Comparison of ENCODE assay signal across 8 mouse cellular contexts in the genomic region with DNA sequence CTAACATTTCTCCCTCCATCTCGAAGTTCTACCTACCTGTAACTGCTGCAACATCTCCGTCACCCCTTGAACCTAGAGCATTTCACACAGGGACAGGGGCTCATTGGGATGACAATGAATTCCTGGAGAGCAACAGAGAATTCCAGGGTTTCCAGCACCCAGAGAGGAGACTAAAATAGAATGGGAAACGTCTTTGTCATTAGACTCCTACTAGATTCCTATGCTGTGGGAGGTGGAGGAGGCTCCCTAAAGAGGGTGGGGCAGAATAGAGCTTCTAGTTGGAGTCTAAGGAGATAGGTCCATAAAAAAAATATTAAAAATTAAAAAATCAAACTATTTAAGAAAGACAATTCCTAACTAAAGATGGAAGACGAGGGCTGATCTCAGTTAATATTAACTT. TPM values are rescaled to one million over a fixed set of nuclear protein-coding genes. Genes with fewer than 3 reads are reported as not detected.
DNase-seq lines count a peak whose midpoint lies in the region; ATAC-seq and TF ChIP-seq lines count a peak whose summit lies in the region.
"Had no signal": no experiment of that assay in that cellular context is flagged by ENCODE, and none has a peak within 500 bp of the region (broad histone marks: within the 10 kb centered on the region; RNA-seq: fewer than 3 reads in every experiment).

No protein-coding gene starts in this region.

- no peaks in the 10 kb centered on the region for H3K9me3 ChIP-seq in forebrain, embryonic 11.5 days (ENCODE audit: control insufficient read depth, low read length)
- H3K9me3 ChIP-seq in intestine, embryonic 14.5 days (ENCODE audit: control insufficient read depth, low read length), result no peaks in the 10 kb centered on the region

- H3K4me3 ChIP-seq in forebrain, embryonic 11.5 days (ENCODE audit: low read depth, low read length), result peak overlapping the region; percentile 53
- H3K4me3 ChIP-seq in intestine, embryonic 14.5 days (ENCODE audit: low read depth, low read length), result peak overlapping the region; percentile 48
- peak overlapping the region; percentile 92 for H3K4me3 ChIP-seq in olfactory bulb, adult 2 months (ENCODE audit: insufficient read depth, low read depth, low read length)

- ATAC-seq in forebrain, embryonic 11.5 days (replicated peaks; ENCODE audit: low FRiP score), result peak; percentile 8; the same call in 1 of the 2 replicates
- no peak for ATAC-seq in intestine, embryonic 14.5 days (replicated peaks; ENCODE audit: low FRiP score, low TSS enrichment, low read depth)

- peaks cover 6% of the 10 kb centered on the region; the same call in 1 of the 2 replicates for H3K4me1 ChIP-seq in forebrain, embryonic 11.5 days (replicated peaks; ENCODE audit: control insufficient read depth, insufficient read depth, low read length)
- H3K4me1 ChIP-seq in intestine, embryonic 14.5 days (replicated peaks; ENCODE audit: control insufficient read depth, insufficient read depth, low read length), result 0 out of 2 replicates have a peak, but pooled peaks cover 3% of the 10 kb centered on the region
- no peaks in the 10 kb centered on the region for H3K4me1 ChIP-seq in olfactory bulb, adult 2 months (ENCODE audit: control insufficient read depth, insufficient read depth, low read length)

- no peak for TF ChIP-seq POLR2A in olfactory bulb, adult 2 months (IDR thresholded peaks at IDR 0.05; ENCODE audit: insufficient read depth, low read depth, low read length)

- no peak overlapping the region for H3K27ac ChIP-seq in forebrain, embryonic 11.5 days (ENCODE audit: low read depth, low read length)
- H3K27ac ChIP-seq in intestine, embryonic 14.5 days (ENCODE audit: low read depth), result no peak overlapping the region
- peak overlapping the region; percentile 98 for H3K27ac ChIP-seq in olfactory bulb, adult 2 months (ENCODE audit: insufficient read depth, low read depth, low read length)

- H3K9ac ChIP-seq in forebrain, embryonic 11.5 days (ENCODE audit: low read length), result peak overlapping the region; percentile 74
- H3K9ac ChIP-seq in intestine, embryonic 14.5 days (ENCODE audit: low read length), result no peak overlapping the region

- 47% methylated on average over 4 of the region's 4 CpGs for WGBS in forebrain, embryonic 11.5 days
- 43% methylated on average over 4 of the region's 4 CpGs for WGBS in intestine, embryonic 14.5 days
- WGBS in olfactory bulb, adult 2 months, result 10% methylated on average over 4 of the region's 4 CpGs

- H3K36me3 ChIP-seq in forebrain, embryonic 11.5 days (ENCODE audit: control insufficient read depth, insufficient read depth, low read length), result no peaks in the 10 kb centered on the region
- H3K36me3 ChIP-seq in intestine, embryonic 14.5 days (ENCODE audit: control insufficient read depth, insufficient read depth, low read length), result no peaks in the 10 kb centered on the region

- TF ChIP-seq CTCF in olfactory bulb, adult 2 months (IDR thresholded peaks at IDR 0.05; ENCODE audit: insufficient read depth, low read depth, low read length), result no peak

- peak overlapping the region; percentile 89 for H3K4me2 ChIP-seq in forebrain, embryonic 11.5 days (ENCODE audit: low read depth, low read length, severe bottlenecking)
- peak overlapping the region; percentile 93 for H3K4me2 ChIP-seq in intestine, embryonic 14.5 days (ENCODE audit: low read length)

- DNase-seq in left cerebral cortex, postnatal 25 days (ENCODE audit: low spot score in 2 of 2), result peak; percentile 6 to 19
- DNase-seq in left cerebral cortex, adult 9 months (ENCODE audit: low spot score in 2 of 2), result no peak
- DNase-seq in forebrain, embryonic 11.5 days (ENCODE audit: low spot score), result no peak
- no peak for DNase-seq in intestine, embryonic 14.5 days (ENCODE audit: low spot score)
- no peak for DNase-seq in adrenal gland, postnatal 36 days
- no peak for DNase-seq in adrenal gland, postnatal 25 days

- no peaks in the 10 kb centered on the region for H3K27me3 ChIP-seq in forebrain, embryonic 11.5 days (ENCODE audit: control insufficient read depth, insufficient read depth, low read length)
- H3K27me3 ChIP-seq in intestine, embryonic 14.5 days (replicated peaks; ENCODE audit: control insufficient read depth, insufficient read depth, low read length), result peaks cover 16% of the 10 kb centered on the region; the same call in 1 of the 2 replicates

- intact Hi-C loops in left cerebral cortex, postnatal 25 days (cut with DNase I), result loop anchor here (5.0 kb wide), 1 partner anchor 40 kb away; no protein-coding TSS in a partner anchor

RNA-seq across cellular contexts. Expression of a gene that starts 0.5 kb away (rescaled TPM):
- total RNA-seq in left cerebral cortex, postnatal 25 days (2021), result 1 to 10 TPM; 7.4 to 9.0 TPM
- polyA plus RNA-seq in forebrain, embryonic 11.5 days (2014; fragmentation: Nextera tagmentation; extraction: Ambion mirVana), result 2.5 and 2.8 TPM in 2 replicates
- polyA plus RNA-seq in intestine, embryonic 14.5 days (2014; fragmentation: Nextera tagmentation; extraction: Ambion mirVana), result 0.50 and 0.87 TPM in 2 replicates
- polyA plus RNA-seq in olfactory bulb, adult 2 months (2012; ENCODE audit: insufficient read depth, insufficient read length, low replicate concordance, missing spikeins), result not detected in 2 replicates
- total RNA-seq in adrenal gland, postnatal 36 days (2021), result under 1 TPM; 0.23 to 0.36 TPM
- 0.36 TPM in 1 of 2 replicates, not detected in the other for total RNA-seq in adrenal gland, postnatal 25 days (2021)
- total RNA-seq: megakaryocyte-erythroid progenitor cell, adult 5-6 weeks had no signal

Comparison
In these comparisons a context has a peak if more than half of its experiments do, and no peak if none do; other contexts are left out.
1. DNase-seq: peak in left cerebral cortex, postnatal 25 days (2 of 2); none in left cerebral cortex, adult 9 months (0 of 2), forebrain, embryonic 11.5 days (single experiment), intestine, embryonic 14.5 days (single experiment), adrenal gland, postnatal 36 days (0 of 2) and adrenal gland, postnatal 25 days (single experiment).
2. Peak in every context shown above with its lines, with median percentiles within 50 percentile points of each other: H3K4me3 ChIP-seq.